Mouse (Mus musculus) cerebellum, adult 2 months (tissue): ENCODE data around the gene Coq10a.

Experiments used
- CTCF ChIP-seq: fragments of 200-500 bp; IDR thresholded peaks from 2 replicates; pipeline ENCODE4 v1.5.1; 2011; ENCODE audit warnings: low read depth, mild to moderate bottlenecking, control low read depth, low read length, moderate library complexity, borderline replicate concordance; ENCODE audit not compliant: insufficient read depth
- POLR2A ChIP-seq: fragments of 200-500 bp; IDR thresholded peaks from 2 replicates; pipeline ENCODE4 v1.6.1; 2011; ENCODE audit warnings: low read length, control low read depth, borderline replicate concordance; ENCODE audit not compliant: insufficient read depth

- no peak for TF ChIP-seq CTCF
- TF ChIP-seq POLR2A, result no peak
These were observed 9.2 kb upstream of the Coq10a start for GRCm38 (mm10) chr10:128377940-128378448.
